Mouse (Mus musculus) left cerebral cortex, adult 2 months (tissue): ENCODE results near the gene Idh1. TPM values are rescaled to one million over a fixed set of nuclear protein-coding genes. Genes with fewer than 3 reads are reported as not detected.

ENCODE experiments used
- DNase-seq, 2 experiments: peaks; one replicate each; pipeline ENCODE4 v3.0.0; 2021 to 2022; ENCODE audit warnings: low spot score in 2 of 2, mixed read lengths in 1 of 2; ENCODE audit errors: extremely low spot score in 1 of 2
- H3K27ac ChIP-seq: fragments of 200-600 bp; 2 replicates; pipeline ENCODE4 v1.8.1; 2022
- H3K4me3 ChIP-seq: fragments of 200-600 bp; 2 replicates; pipeline ENCODE4 v1.8.1; 2022
- CTCF ChIP-seq: fragments of 200-600 bp; IDR thresholded peaks from 2 replicates; pipeline ENCODE4 v1.8.1; 2022; ENCODE audit warnings: antibody characterized with exemption, mild to moderate bottlenecking, moderate library complexity
- intact Hi-C: fragments of 180-260 bp; cut with DNase I; formaldehyde crosslinking; loops from one replicate; pipeline ENCODE4 v1.15.1; 2025
- total RNA-seq, 2 experiments: library from RNA; stranded (reverse); gene quantifications; 2 replicates each; pipeline ENCODE4 v1.2.3; 2021

Gene Idh1
- total RNA-seq, 2 experiments from 2014 or later: 34.4 to 40.7 TPM

DNA sequence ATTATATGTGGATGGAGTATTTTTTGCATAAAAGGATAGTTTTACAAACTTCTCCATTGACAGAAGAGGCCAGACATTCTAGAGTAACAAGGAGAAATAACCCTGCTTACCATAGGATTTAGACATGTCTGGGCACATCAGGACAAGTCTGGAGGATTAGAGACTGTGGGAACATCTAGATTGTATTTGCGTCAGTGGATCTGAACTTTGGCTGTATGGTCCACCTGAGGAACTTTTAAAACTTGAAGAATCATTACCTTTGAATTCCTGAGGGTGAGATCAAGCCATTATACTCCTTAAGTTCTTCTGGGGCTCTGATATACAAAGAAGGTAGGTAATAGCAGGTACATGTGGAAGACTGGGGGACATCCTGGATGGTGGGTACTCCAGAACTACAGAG is 54.6 kb downstream of the Idh1 start:
- Histone ChIP-seq H3K4me3 (no peak overlapping the region), H3K27ac (no peak overlapping the region)
- intact Hi-C loops: no loop called here
- DNase-seq: no peak
- no peak for TF ChIP-seq CTCF

DNA sequence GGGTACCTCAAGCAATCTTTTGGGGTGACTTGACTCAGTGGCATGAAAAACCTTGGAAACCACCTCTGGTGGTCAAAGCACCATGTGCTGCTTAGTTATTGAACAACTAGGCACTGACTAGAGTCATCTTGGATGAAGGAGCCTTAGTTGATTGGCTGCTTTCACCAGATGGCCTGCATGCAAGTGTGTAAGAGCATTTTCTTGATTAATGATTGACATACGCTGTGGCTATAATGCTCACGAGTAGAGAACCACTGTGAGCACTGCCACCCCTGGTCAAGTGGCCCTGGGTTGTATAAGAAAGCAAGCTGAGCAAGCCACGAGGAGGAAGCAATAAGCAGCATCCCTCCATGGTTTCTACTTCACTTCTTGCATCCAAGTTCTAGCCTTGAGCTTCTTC is 56.1 kb downstream of the Idh1 start:
- no peak overlapping the region; the same call in 1 of the 2 replicates for H3K27ac ChIP-seq
- intact Hi-C loops: no loop called here
- DNase-seq: no peak
- H3K4me3 ChIP-seq: no peak overlapping the region
- no peak for TF ChIP-seq CTCF

DNA sequence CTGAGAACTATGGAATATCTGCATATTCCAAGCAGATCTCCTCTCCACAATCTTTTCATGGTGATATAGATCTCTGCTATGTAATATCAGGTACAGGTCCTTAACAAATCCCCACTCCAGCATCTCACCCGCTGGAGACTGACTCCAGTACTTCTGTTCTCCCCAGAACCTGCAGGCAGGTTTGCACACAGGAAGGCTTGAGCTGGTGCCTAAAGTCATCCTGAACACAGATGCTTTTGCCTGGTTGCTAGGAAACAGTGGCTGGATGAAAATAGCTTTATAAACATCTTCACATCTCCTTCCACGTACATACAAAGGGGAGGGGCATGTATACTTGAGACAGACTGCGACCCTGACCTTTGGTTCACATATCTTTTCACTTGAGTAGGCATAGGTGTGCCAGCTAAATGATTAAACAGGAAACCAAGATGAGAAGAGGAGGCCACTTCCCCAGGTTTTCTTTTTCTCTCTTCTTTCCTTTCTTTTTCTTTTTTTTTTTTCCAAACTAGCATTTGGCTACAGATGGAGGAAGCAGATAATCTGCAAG is 56.6 kb downstream of the Idh1 start:
- Histone ChIP-seq H3K4me3 (no peak overlapping the region), H3K27ac (no peak overlapping the region; the same call in 1 of the 2 replicates)
- TF ChIP-seq CTCF: no peak
- no peak for DNase-seq
- intact Hi-C loops: no loop called here

DNA sequence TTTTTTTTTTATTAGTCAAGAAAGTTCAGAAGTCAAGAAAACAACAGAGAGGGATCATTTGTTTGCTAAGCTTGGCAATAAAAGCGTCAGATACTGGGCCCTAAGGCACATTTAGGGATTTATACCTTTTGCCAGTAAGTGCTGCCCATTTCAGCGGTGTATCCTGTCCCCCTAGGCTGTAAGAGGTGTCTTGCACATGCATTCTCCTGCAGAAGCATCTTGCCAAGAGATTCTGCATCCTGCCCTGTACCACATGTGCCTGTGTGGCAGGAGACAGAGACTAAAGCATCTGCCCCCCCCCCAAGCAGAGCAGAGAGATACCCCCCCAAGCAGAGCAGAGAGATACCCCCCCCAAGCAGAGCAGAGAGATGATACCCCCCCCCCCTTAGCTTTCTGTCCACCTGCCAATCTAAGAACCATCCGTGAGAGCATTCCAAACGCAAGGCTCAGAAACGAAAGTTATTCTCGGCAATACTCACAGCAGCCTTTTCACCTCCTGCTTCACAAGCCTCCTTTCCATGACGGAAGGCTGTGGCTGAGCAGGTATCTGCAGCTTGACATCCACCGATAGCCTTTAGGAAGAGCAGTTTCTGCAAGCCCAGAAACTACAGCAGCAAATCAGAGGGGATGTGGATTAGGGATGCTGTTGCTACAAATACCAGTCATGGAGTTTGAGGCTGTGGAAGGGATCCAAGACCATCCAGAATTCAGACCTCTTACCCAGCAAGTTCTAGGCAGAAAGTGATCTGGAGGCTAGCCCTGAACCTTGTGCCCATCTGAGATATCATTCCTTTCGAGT is 63.5 kb downstream of the Idh1 start, which contains the start of gene D630023F18Rik:
Gene D630023F18Rik (minus strand): TSS at position 641 of the 799 bp plus-strand sequence.
- peak; percentile 19 to 23 for DNase-seq
- H3K4me3 ChIP-seq: peak within 1 kb of the TSS; percentile 52
- H3K27ac ChIP-seq: no peak within 1 kb of the TSS
- intact Hi-C loops: no loop called here
- TF ChIP-seq CTCF: no peak

DNA sequence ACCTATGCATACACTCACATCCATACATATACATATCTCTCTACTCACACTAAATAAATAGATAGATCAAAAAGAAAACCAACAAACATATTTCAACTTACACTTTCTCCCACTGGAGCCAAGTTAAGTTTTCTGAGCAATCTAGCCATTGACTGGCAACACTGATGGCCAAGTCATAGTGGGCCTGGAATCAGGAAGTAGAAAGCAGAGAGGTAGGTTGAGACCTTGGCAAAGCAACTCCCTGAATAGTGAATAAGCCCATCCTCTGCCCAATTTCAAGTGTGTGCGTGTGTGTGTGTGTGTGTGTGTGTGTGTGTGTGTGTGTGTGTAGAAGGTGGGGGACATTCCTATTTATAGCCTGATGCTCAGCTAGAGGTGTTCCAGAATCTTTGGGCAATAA is 66.9 kb downstream of the Idh1 start, which contains the start of gene Gm28845:
Gene Gm28845 (minus strand): TSS at position 121 of the 400 bp plus-strand sequence.
- DNase-seq: no peak
- TF ChIP-seq CTCF: no peak
- no peak within 1 kb of the TSS for H3K4me3 ChIP-seq
- H3K27ac ChIP-seq: no peak within 1 kb of the TSS
- intact Hi-C loops: no loop called here

- intact Hi-C loops: no loop called here
- no peak for TF ChIP-seq CTCF
- no peak overlapping the region for H3K4me3 ChIP-seq
- H3K27ac ChIP-seq: no peak overlapping the region
- DNase-seq: no peak
Measured at GRCm38 (mm10) chr1:65118150-65118913, 68.0 kb downstream of the Idh1 start.

DNA sequence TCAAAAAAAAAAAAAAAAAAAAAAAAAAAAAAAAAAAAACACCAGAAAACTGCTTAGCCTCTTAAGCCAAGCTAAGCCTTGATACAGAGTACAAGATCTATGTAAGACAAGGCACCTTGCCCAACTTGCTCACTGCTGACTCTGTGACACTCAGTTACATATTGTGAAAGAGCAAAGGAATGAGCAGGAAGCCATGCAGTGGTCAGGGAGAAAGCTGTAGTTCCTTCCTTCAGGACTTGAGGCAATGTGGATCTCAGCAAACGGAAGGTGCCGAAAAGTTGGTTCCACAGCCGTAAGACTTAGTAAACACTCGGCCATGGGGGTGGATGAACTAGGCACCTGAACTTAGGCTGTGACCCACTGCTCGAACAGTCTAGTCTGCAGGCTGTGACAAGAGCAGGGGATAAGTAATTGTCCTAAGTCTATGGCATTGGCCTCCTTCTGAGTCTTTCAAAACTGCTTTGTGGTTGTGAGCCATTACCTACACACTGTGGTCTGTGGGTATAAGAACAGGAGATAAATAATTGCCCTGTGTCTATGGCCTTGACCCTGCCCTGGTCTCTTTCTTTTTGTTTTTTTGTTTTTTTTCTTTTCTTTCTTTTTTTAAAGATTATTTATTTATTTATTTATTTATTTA is 72.6 kb downstream of the Idh1 start:
- no peak for DNase-seq
- intact Hi-C loops: no loop called here
- no peak for TF ChIP-seq CTCF
- no peak overlapping the region for H3K4me3 ChIP-seq
- H3K27ac ChIP-seq: no peak overlapping the region

- no peak for TF ChIP-seq CTCF
- H3K4me3 ChIP-seq: 0 out of 2 replicates have a peak overlapping the region, but pooled peaks have one; percentile 9
- no peak for DNase-seq
- intact Hi-C loops: loop anchor here (1.0 kb wide), 1 partner anchor 66 kb away; no protein-coding TSS in a partner anchor
- H3K27ac ChIP-seq: no peak overlapping the region
Measured at GRCm38 (mm10) chr1:65112807-65113196, 73.5 kb downstream of the Idh1 start.

DNA sequence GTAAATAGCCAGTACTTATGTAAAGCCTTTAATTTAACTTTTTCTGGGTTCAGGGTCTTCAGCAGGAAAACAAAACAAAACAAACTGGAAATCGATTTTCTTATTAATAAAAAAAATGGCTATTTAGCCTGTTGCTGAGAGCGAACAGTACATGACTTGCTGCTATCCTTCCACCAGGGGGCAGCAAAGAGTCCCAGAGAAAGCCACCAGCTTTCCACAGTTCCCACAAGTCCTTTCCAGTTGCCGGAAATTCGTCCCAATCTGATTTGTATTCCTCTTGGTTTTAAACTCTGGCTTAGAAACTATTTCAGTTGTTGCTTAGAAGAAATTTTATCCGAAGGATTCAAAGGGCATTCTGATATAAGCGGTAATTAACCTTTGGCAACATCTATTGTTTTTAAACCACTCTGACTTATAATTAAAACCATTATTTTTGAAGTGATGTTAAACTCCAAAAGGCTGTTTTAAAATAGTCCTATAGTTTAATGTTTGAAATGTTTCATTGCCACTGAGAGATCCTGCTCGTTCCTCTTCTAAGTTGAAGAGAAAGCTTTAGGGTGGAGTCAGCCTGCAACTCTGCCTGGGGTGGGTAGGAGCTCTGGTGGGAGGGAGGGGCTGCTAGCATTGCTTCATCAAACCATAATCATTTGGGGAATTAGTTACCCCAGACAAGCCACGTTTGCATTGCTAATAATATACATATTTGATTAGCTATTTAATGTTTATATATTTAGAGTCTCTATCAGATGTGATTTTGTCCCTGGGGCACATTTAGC is 74.1 kb downstream of the Idh1 start:
- TF ChIP-seq CTCF: peak; percentile 100
- Histone ChIP-seq H3K4me3 (0 out of 2 replicates have a peak overlapping the region, but pooled peaks have one; percentile 9), H3K27ac (no peak overlapping the region)
- intact Hi-C loops: loop anchor here (1.0 kb wide), 1 partner anchor 67 kb away; no protein-coding TSS in a partner anchor
- peak; percentile 62 to 67 for DNase-seq

GRCm38 (mm10) chr1:65109756-65110435 is 76.4 kb downstream of the Idh1 start:
- intact Hi-C loops: no loop called here
- no peak overlapping the region for H3K27ac ChIP-seq
- no peak for TF ChIP-seq CTCF

GRCm38 (mm10) chr1:65109196-65109595 is 77.1 kb downstream of the Idh1 start:
- Histone ChIP-seq H3K27ac (no peak overlapping the region), H3K4me3 (no peak overlapping the region)
- intact Hi-C loops: no loop called here
- no peak for DNase-seq
- no peak for TF ChIP-seq CTCF

More at GRCm38 (mm10) chr1:65109756-65110435, 76.4 kb downstream of the Idh1 start:
- H3K4me3 ChIP-seq: no peak overlapping the region
- DNase-seq: no peak

Other genes starting within 250 kb of the Idh1 start
- gene Plekhm3, start 229.7 kb downstream of the Idh1 start, total RNA-seq: 10 to 100 TPM; 40.4 to 41.8 TPM
- gene Akr1cl, start 153.7 kb downstream of the Idh1 start, total RNA-seq: not detected
- gene Cryge, start 135.4 kb downstream of the Idh1 start, total RNA-seq: not detected
- gene Crygd, start 123.0 kb downstream of the Idh1 start, total RNA-seq: not detected
- not detected for gene Crygc, start 112.8 kb downstream of the Idh1 start, total RNA-seq
- gene Crygb, start 104.2 kb downstream of the Idh1 start, total RNA-seq: not detected
- 1 to 10 TPM in 1 of 2 experiments, under 1 TPM in 1; 0.61 to 1.0 TPM for gene Cryga, start 83.1 kb downstream of the Idh1 start, total RNA-seq
- under 1 TPM in 1 of 2 experiments, not detected in 1; 0.54 TPM for gene Gm28845, start 66.9 kb downstream of the Idh1 start, total RNA-seq
- 1 to 10 TPM; 6.0 to 6.6 TPM for gene D630023F18Rik, start 63.3 kb downstream of the Idh1 start, total RNA-seq
- gene Pikfyve, start 183 bp upstream of the Idh1 start, total RNA-seq: 10 to 100 TPM; 48.3 to 51.7 TPM
- gene Pth2r, start 95.6 kb upstream of the Idh1 start, total RNA-seq: 1 to 10 TPM; 1.4 to 1.8 TPM